In the genomic region with DNA sequence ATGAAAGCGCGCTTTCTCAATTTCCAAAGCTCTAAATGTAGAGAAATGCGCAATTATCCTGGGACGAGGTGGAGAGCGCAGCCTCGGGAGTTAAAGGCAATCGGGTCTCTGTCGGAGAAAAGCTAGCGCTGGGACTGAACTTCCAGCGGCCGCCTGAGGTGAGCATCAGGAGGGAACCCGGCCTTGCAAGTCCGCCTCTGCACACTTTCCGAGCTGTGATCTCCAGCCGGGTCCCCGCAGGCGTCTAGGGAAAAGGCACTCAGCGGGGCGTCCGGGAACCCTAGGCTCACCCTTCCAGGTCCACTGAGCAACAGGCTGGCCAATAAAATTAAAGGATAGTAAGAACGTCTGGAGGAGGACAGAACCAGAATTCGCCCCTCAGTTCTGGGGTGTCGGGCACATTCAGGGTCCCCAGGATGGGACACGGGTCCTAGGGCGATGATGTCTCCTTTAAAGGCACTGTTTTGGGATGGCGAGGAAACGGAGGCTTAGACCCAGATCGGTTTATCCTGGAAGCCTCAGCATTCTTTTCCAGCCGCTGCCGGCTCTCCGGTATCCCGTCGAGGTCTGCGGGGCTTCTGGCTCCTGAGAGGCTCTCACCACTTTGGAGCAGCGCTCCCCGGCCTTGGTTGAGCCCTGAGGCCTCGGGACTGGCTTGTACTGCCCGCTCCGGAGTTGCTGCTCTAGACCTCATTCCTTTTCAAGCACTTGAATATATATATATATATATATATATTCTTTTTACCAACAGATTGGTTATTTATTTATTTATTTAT, we compare ENCODE assay signal across 8 mouse cellular contexts.
DNase-seq lines count a peak whose midpoint lies in the region; ATAC-seq lines count a peak whose summit lies in the region.

No protein-coding gene starts in this region.

- H3K4me1 ChIP-seq in kidney, embryonic 16.5 days (ENCODE audit: insufficient read depth, low read length): peaks cover 9% of the 10 kb centered on the region; the same call in 1 of the 2 replicates
- H3K4me1 ChIP-seq in hindbrain, embryonic 14.5 days (replicated peaks; ENCODE audit: control insufficient read depth, insufficient read depth, low read length): peaks cover 4% of the 10 kb centered on the region; the same call in 1 of the 2 replicates
- peaks cover 35% of the 10 kb centered on the region for H3K4me1 ChIP-seq in midbrain, embryonic 12.5 days

- under 1% methylated on average over 39 of the region's 39 CpGs for WGBS in kidney, embryonic 16.5 days
- WGBS in hindbrain, embryonic 14.5 days: under 1% methylated on average over 39 of the region's 39 CpGs
- under 1% methylated on average over 39 of the region's 39 CpGs for WGBS in midbrain, embryonic 12.5 days

- peak overlapping the region; percentile 33 for H3K4me2 ChIP-seq in kidney, embryonic 16.5 days (replicated peaks; ENCODE audit: low read depth, low read length)
- peak overlapping the region; percentile 34 for H3K4me2 ChIP-seq in hindbrain, embryonic 14.5 days (replicated peaks)
- H3K4me2 ChIP-seq in midbrain, embryonic 12.5 days (replicated peaks): peak overlapping the region; percentile 51

- H3K9ac ChIP-seq in kidney, embryonic 16.5 days (replicated peaks; ENCODE audit: low read length): no peak overlapping the region
- H3K9ac ChIP-seq in hindbrain, embryonic 14.5 days: no peak overlapping the region
- no peak overlapping the region; the same call in 1 of the 2 replicates for H3K9ac ChIP-seq in midbrain, embryonic 12.5 days (replicated peaks)

- ATAC-seq in kidney, embryonic 16.5 days (ENCODE audit: low FRiP score, low TSS enrichment): peak; percentile 64; the same call in 1 of the 2 replicates
- 0 out of 2 replicates have a peak, but pooled peaks have one; percentile 39 for ATAC-seq in hindbrain, embryonic 14.5 days (ENCODE audit: low FRiP score)
- ATAC-seq in midbrain, embryonic 12.5 days (ENCODE audit: low FRiP score, low read depth): peak; percentile 81

- H3K27ac ChIP-seq in kidney, embryonic 16.5 days (ENCODE audit: low read length): no peak overlapping the region
- H3K27ac ChIP-seq in hindbrain, embryonic 14.5 days: peak overlapping the region; percentile 28; the same call in 1 of the 2 replicates
- H3K27ac ChIP-seq in midbrain, embryonic 12.5 days (replicated peaks): 0 out of 2 replicates have a peak overlapping the region, but pooled peaks have one; percentile 1

- no peaks in the 10 kb centered on the region for H3K9me3 ChIP-seq in kidney, embryonic 16.5 days (ENCODE audit: low read length)
- no peaks in the 10 kb centered on the region for H3K9me3 ChIP-seq in hindbrain, embryonic 14.5 days (ENCODE audit: control insufficient read depth, low read length)
- no peaks in the 10 kb centered on the region for H3K9me3 ChIP-seq in midbrain, embryonic 12.5 days

- H3K27me3 ChIP-seq in kidney, embryonic 16.5 days (ENCODE audit: insufficient read depth, low read length): peaks cover 74% of the 10 kb centered on the region
- H3K27me3 ChIP-seq in hindbrain, embryonic 14.5 days (ENCODE audit: control insufficient read depth, insufficient read depth, low read length): peaks cover 83% of the 10 kb centered on the region
- peaks cover 72% of the 10 kb centered on the region for H3K27me3 ChIP-seq in midbrain, embryonic 12.5 days

- DNase-seq in kidney, adult 11 months: no peak
- peak; percentile 71 for DNase-seq in embryo, embryonic 11 days
- no peak for DNase-seq in hindbrain, embryonic 14.5 days (ENCODE audit: low spot score)
- DNase-seq in adrenal gland, adult 8-10 months: no peak
- no peak for DNase-seq in cerebellum, postnatal 4 days (ENCODE audit: low spot score in 2 of 2)
- DNase-seq in ovary, adult 18-20 months (ENCODE audit: low spot score): no peak

- H3K36me3 ChIP-seq in kidney, embryonic 16.5 days (ENCODE audit: insufficient read depth, low read length): no peaks in the 10 kb centered on the region
- no peaks in the 10 kb centered on the region for H3K36me3 ChIP-seq in hindbrain, embryonic 14.5 days (replicated peaks; ENCODE audit: control insufficient read depth, insufficient read depth)
- H3K36me3 ChIP-seq in midbrain, embryonic 12.5 days: no peaks in the 10 kb centered on the region

- H3K4me3 ChIP-seq in kidney, embryonic 16.5 days (ENCODE audit: low read length): peak overlapping the region; percentile 18
- H3K4me3 ChIP-seq in hindbrain, embryonic 14.5 days (replicated peaks; ENCODE audit: low read length): peak overlapping the region; percentile 20
- H3K4me3 ChIP-seq in midbrain, embryonic 12.5 days: peak overlapping the region; percentile 33
